Mouse (Mus musculus) urinary bladder, postnatal 25 days (tissue): ENCODE results near the gene Fam131b.

Experiments used
- DNase-seq: peaks from one replicate; pipeline ENCODE4 v3.0.0; 2022; ENCODE audit warnings: low spot score

Fam131b gene

DNA sequence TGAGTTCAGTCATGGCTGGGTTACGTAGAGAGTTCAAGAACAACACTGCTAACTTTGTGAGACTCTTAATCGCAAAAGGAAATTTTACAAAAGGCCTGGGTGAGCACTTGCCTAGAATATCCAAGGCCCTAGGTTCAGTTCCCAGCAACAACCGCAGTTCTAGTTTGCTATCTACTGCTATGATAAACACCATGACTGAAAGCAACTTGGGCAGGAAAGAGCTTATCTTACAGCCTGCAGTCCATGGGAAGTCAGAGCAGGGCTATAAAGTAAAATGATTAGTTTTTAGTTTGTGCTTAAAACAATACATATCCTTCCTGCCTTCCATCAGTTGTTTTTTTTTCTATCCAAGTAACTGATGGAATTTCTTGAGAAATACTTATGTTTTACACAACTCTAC, 2.1 kb upstream of the Fam131b start:
- DNase-seq: no peak

- peak; percentile 77 for DNase-seq
Observed at GRCm38 (mm10) chr6:42325268-42325609, 796 bp upstream of the Fam131b start.

GRCm38 (mm10) chr6:42324067-42324481, 369 bp downstream of the Fam131b start:
- peak; percentile 6 for DNase-seq

GRCm38 (mm10) chr6:42323371-42324066, 924 bp downstream of the Fam131b start:
- no peak for DNase-seq

DNA sequence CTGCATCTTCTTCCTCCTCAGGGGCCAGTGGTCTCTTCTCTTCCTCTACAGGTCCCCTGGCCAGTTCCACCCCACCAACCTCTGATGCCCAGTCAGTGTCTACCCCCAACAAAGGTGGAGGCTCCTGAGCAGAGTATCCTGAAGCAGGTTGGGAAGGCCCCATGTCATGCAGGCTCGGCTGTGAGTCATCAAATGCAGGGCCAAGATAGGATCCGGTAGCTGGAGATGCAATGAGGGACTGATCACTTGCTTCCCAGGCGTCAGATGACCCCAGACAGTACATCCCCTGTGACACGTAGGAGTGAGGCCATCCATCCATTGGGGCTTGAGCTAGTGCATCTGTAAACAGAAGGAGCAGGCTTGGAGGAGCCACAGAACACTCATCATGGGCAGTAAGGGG, 6.2 kb downstream of the Fam131b start:
- DNase-seq: no peak

- DNase-seq: no peak
Observed at GRCm38 (mm10) chr6:42310427-42311053, 13.9 kb downstream of the Fam131b start.

GRCm38 (mm10) chr6:42309816-42310378, 14.5 kb downstream of the Fam131b start:
- no peak for DNase-seq

DNA sequence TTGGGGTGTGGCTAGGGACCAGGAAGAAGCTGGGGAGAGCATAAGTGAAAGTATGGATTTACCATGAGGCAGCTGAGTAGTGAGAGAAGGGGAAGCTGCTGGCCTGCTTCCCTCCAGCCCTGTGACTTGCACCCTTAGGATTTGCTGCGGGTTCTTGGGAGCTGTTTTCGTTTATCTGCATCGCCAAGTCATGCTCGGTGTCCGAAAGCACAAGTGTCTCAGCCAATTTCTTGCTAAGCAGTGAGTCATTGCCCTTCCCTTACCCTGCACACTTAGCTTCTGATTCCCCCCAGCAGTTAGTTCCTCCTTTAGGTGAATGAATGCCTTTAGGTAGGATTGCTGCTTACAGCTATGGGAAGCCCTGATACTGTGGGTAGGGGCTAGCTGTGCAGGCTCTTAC, 25.1 kb downstream of the Fam131b start:
- DNase-seq: no peak

GRCm38 (mm10) chr6:42295549-42296094, 28.8 kb downstream of the Fam131b start:
- no peak for DNase-seq

- DNase-seq: no peak
Observed at GRCm38 (mm10) chr6:42293327-42293726, 31.1 kb downstream of the Fam131b start.

GRCm38 (mm10) chr6:42287562-42287961, 36.9 kb downstream of the Fam131b start:
- no peak for DNase-seq

- DNase-seq: no peak
Observed at GRCm38 (mm10) chr6:42286448-42286847, 38.0 kb downstream of the Fam131b start, which contains the start of gene Clcn1. Clcn1 (plus strand) TSS chr6:42286685.

GRCm38 (mm10) chr6:42282865-42283528, 41.4 kb downstream of the Fam131b start:
- no peak for DNase-seq

- DNase-seq: no peak
Observed at GRCm38 (mm10) chr6:42276151-42276550, 48.3 kb downstream of the Fam131b start.

GRCm38 (mm10) chr6:42270817-42271216, 53.6 kb downstream of the Fam131b start:
- DNase-seq: no peak

GRCm38 (mm10) chr6:42265391-42266330, 58.8 kb downstream of the Fam131b start:
- no peak for DNase-seq
